Comparison of ENCODE assay signal across 8 mouse cellular contexts in genomic region chr1:95313393-95314228, GRCm38 (mm10). TPM values are rescaled to one million over a fixed set of nuclear protein-coding genes. Genes with fewer than 3 reads are reported as not detected.
DNase-seq lines count a peak whose midpoint lies in the region; ATAC-seq and TF ChIP-seq lines count a peak whose summit lies in the region.

Gene Fam174a, plus strand, starts transcription at chr1:95313623.

- peak; percentile 93 for DNase-seq in 416B (ENCODE audit: low read depth)
- peak; percentile 95 for DNase-seq in heart, adult 9 months (ENCODE audit: low spot score in 2 of 2)
- DNase-seq in monocyte, adult 2 months (ENCODE audit: low read depth in 1 of 2, low spot score in 2 of 2), result peak; percentile 67 to 86
- peak; percentile 90 to 91 for DNase-seq in spleen, postnatal 36 days (ENCODE audit: low spot score in 2 of 2)

- peak within 1 kb of the TSS; percentile 83 for H3K9ac ChIP-seq in kidney, embryonic 14.5 days (ENCODE audit: low read depth, low read length)
- H3K9ac ChIP-seq in limb, embryonic 15.5 days, result peak within 1 kb of the TSS; percentile 94

- no peaks in the 10 kb centered on the region for H3K9me3 ChIP-seq in kidney, embryonic 14.5 days (ENCODE audit: control insufficient read depth, low read length)
- no peaks in the 10 kb centered on the region for H3K9me3 ChIP-seq in limb, embryonic 15.5 days

- peak; percentile 99 for ATAC-seq in kidney, embryonic 14.5 days (ENCODE audit: low FRiP score, low TSS enrichment)
- ATAC-seq in limb, embryonic 15.5 days (ENCODE audit: insufficient number of reproducible peaks, low FRiP score, low TSS enrichment, low read depth), result peak; percentile 95

- no peaks in the 10 kb centered on the region for H3K36me3 ChIP-seq in kidney, embryonic 14.5 days (ENCODE audit: control insufficient read depth, insufficient read depth, low read length)
- H3K36me3 ChIP-seq in limb, embryonic 15.5 days, result no peaks in the 10 kb centered on the region

- H3K4me3 ChIP-seq in bone marrow macrophage, adult 2 months (ENCODE audit: insufficient read depth, low read length), result peak within 1 kb of the TSS; percentile 89
- peak within 1 kb of the TSS; percentile 58 for H3K4me3 ChIP-seq in embryonic fibroblast, embryonic 13.5 days (ENCODE audit: insufficient read depth, low read length)
- peak within 1 kb of the TSS; percentile 85 for H3K4me3 ChIP-seq in kidney, embryonic 14.5 days (ENCODE audit: low read length)
- peak within 1 kb of the TSS; percentile 94 for H3K4me3 ChIP-seq in limb, embryonic 15.5 days

- H3K4me2 ChIP-seq in kidney, embryonic 14.5 days (replicated peaks; ENCODE audit: low read depth, low read length), result peak within 1 kb of the TSS; percentile 89
- H3K4me2 ChIP-seq in limb, embryonic 15.5 days, result peak within 1 kb of the TSS; percentile 89

- 0% methylated on average over 73 of the region's 79 CpGs for WGBS in kidney, embryonic 14.5 days
- WGBS in limb, embryonic 15.5 days, result under 1% methylated on average over 71 of the region's 79 CpGs

- no peaks in the 10 kb centered on the region for H3K27me3 ChIP-seq in kidney, embryonic 14.5 days (ENCODE audit: control insufficient read depth, insufficient read depth, low read length)
- no peaks in the 10 kb centered on the region for H3K27me3 ChIP-seq in limb, embryonic 15.5 days

- TF ChIP-seq POLR2A in bone marrow macrophage, adult 2 months (IDR thresholded peaks at IDR 0.05; ENCODE audit: borderline replicate concordance, low read depth, low read length), result no peak
- peak; percentile 80 for TF ChIP-seq POLR2A in embryonic fibroblast, embryonic 13.5 days (IDR thresholded peaks at IDR 0.05; ENCODE audit: low read depth, low read length)

- H3K27ac ChIP-seq in bone marrow macrophage, adult 2 months (ENCODE audit: insufficient read depth, low read depth, low read length), result peak within 1 kb of the TSS; percentile 65
- H3K27ac ChIP-seq in embryonic fibroblast, embryonic 13.5 days (ENCODE audit: insufficient read depth, low read length), result peak within 1 kb of the TSS; percentile 29; the same call in 1 of the 2 replicates
- 0 out of 2 replicates have a peak within 1 kb of the TSS, but pooled peaks have one; percentile 30 for H3K27ac ChIP-seq in kidney, embryonic 14.5 days (ENCODE audit: low read depth, low read length)
- peak within 1 kb of the TSS; percentile 82 for H3K27ac ChIP-seq in limb, embryonic 15.5 days

- no peak for TF ChIP-seq CTCF in bone marrow macrophage, adult 2 months (IDR thresholded peaks at IDR 0.05; ENCODE audit: low read depth, low read length)
- TF ChIP-seq CTCF in embryonic fibroblast, embryonic 13.5 days (IDR thresholded peaks at IDR 0.05; ENCODE audit: borderline replicate concordance, insufficient read depth, low read length), result no peak

- H3K4me1 ChIP-seq in bone marrow macrophage, adult 2 months (ENCODE audit: control insufficient read depth, insufficient read depth, low read length), result peaks cover 12% of the 10 kb centered on the region
- H3K4me1 ChIP-seq in embryonic fibroblast, embryonic 13.5 days (ENCODE audit: control insufficient read depth, insufficient read depth, low read length), result no peaks in the 10 kb centered on the region
- H3K4me1 ChIP-seq in kidney, embryonic 14.5 days (ENCODE audit: control insufficient read depth, insufficient read depth, low read length), result peaks cover 7% of the 10 kb centered on the region; the same call in 1 of the 2 replicates
- H3K4me1 ChIP-seq in limb, embryonic 15.5 days, result peaks cover 8% of the 10 kb centered on the region; the same call in 1 of the 2 replicates

RNA-seq across cellular contexts. Expression of gene Fam174a, which starts in this region (rescaled TPM):
- 94.4 and 115 TPM in 2 replicates for polyA plus RNA-seq in bone marrow macrophage, adult 2 months (2012; ENCODE audit: insufficient read depth, insufficient read length, missing spikeins)
- polyA plus RNA-seq in embryonic fibroblast, embryonic 13.5 days (2011; ENCODE audit: insufficient read length, low read depth, missing spikeins), result 9.5 and 11.2 TPM in 2 replicates
- polyA plus RNA-seq in kidney, embryonic 14.5 days (2014; fragmentation: Nextera tagmentation; extraction: Ambion mirVana), result 25.1 and 31.4 TPM in 2 replicates
- 27.0 and 27.3 TPM in 2 replicates for polyA plus RNA-seq in limb, embryonic 15.5 days (2015; fragmentation: Nextera tagmentation; extraction: Ambion mirVana)

Comparison
In these comparisons a context has a peak if more than half of its experiments do, and no peak if none do; other contexts are left out.
1. Peak in every context shown above with its lines: DNase-seq, ATAC-seq, H3K4me3 ChIP-seq and H3K27ac ChIP-seq.
2. H3K27ac ChIP-seq: peak in every context shown above with its lines; median percentile 82 in limb, embryonic 15.5 days; 65 in bone marrow macrophage, adult 2 months; 30 in kidney, embryonic 14.5 days; 29 in embryonic fibroblast, embryonic 13.5 days.